Mouse (Mus musculus): ENCODE measurements around the gene Fam71a. TPM values are rescaled to one million over a fixed set of nuclear protein-coding genes. Genes with fewer than 3 reads are reported as not detected.
A peak's percentile ranks its signal among the peaks of the same experiment; 100 is the strongest.

The Fam71a gene
- total and polyA plus RNA-seq, 3 experiments, result not detected

DNA sequence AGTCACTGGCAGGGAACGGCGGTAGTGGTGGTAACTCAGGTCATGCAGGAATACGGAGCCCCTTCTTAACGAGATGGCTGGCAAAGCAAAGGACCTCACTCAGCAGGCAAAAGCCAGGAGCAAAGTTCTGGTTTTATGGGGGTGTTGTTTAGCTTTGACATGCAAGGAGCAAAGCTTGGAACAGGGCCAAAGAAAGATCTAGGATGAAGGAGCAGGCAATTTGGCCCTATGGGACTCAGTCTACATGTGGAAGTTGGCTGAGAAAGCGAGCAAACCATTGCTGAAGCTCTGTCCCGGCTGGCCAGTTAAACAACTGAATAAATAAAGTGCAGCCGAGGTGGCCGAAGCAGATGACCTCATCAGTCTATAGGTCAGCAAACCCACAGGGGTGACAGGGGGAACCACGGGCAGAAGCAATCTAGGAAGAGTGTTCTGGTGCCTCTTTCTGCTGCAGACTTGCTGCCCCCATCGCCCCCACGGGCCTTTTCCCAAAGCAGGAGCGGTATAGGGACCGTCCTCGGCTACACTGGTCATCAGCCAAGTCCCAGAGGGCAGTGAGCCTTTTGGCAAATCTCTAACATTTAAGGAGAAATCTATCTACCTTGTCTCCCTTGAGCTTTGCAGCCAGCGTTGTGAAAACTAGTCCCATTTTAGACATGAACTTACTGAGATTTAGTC is 14.0 kb upstream of the Fam71a start:
- Histone ChIP-seq H3K4me1 (ENCODE audit: control insufficient read depth, insufficient read depth, low read length) (peaks cover 4% of the 10 kb centered on the region), H3K9ac (ENCODE audit: low read depth, low read length) (no peak overlapping the region), H3K36me3 (ENCODE audit: control insufficient read depth, insufficient read depth, low read length) (no peaks in the 10 kb centered on the region), H3K79me2 (replicated peaks; ENCODE audit: control insufficient read depth, insufficient read depth, low read length) (no peaks in the 10 kb centered on the region), H3K27ac (no peak overlapping the region), H3K4me3 (no peak overlapping the region), H3K27me3 (ENCODE audit: control insufficient read depth, insufficient read depth, low read length) (no peaks in the 10 kb centered on the region)
- TF ChIP-seq POLR2A (IDR thresholded peaks at IDR 0.05; ENCODE audit: insufficient read depth, low read depth, low read length) (no peak), EP300 (IDR thresholded peaks at IDR 0.05; ENCODE audit: insufficient read depth, low read depth, low read length) (no peak), CTCF (IDR thresholded peaks at IDR 0.05) (no peak)
- intact Hi-C loops (cut with DNase I), result no loop called here
- DNase-seq, result peak in 1 of 2 experiments; percentile 25
- 59% methylated on average over 15 of the region's 15 CpGs for WGBS

DNA sequence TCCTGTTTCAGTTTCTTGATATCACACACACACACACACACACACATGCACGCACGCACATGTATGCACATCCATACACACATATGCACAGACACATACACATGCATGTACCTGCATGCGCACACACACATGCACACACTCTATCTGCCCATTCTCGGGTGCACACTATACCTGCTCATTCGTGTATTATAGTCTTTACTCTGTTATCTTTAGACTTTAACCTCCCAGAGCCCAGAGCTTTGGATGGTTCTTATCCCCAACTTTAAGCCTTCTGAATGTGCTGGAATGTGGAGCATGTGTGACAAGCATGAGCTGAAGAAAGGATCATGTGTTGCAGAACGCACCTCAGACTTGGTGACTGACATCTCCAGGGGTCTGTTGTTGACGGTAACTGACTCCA is 12.3 kb upstream of the Fam71a start:
- no peaks in the 10 kb centered on the region for H3K79me2 ChIP-seq (replicated peaks; ENCODE audit: control insufficient read depth, insufficient read depth, low read length)
- no peak overlapping the region for H3K9ac ChIP-seq (ENCODE audit: low read depth, low read length)
- no peak for DNase-seq
- 88% methylated on average over 7 of the region's 7 CpGs for WGBS
- no peaks in the 10 kb centered on the region for H3K27me3 ChIP-seq (ENCODE audit: control insufficient read depth, insufficient read depth, low read length)
- TF ChIP-seq CTCF (IDR thresholded peaks at IDR 0.05) (no peak), EP300 (IDR thresholded peaks at IDR 0.05; ENCODE audit: insufficient read depth, low read depth, low read length) (no peak)
- peaks cover 4% of the 10 kb centered on the region for H3K4me1 ChIP-seq (ENCODE audit: control insufficient read depth, insufficient read depth, low read length)
- no peak overlapping the region for H3K27ac ChIP-seq
- no peak overlapping the region for H3K4me3 ChIP-seq
- intact Hi-C loops (cut with DNase I), result no loop called here
- no peaks in the 10 kb centered on the region for H3K36me3 ChIP-seq (ENCODE audit: control insufficient read depth, insufficient read depth, low read length)

DNA sequence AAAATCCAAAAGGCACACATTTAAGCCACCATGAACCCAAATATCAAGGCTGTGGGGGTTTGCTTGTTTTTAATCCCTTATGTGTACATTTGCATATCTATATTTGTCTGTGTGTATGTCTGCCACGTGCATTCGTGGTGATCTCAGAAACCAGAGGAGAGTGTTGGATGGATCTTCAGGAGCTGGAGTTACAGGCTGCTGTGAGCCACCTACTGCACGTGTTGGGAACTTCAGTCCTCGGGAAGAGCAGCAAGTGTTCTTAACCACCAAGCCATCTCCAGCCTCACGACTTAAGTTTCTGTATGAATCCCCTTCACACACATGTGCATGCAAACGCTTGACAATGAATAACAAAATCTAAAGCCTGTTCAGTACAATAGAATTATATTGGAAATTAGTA is 7.9 kb upstream of the Fam71a start:
- intact Hi-C loops (cut with DNase I), result no loop called here
- Histone ChIP-seq H3K4me1 (ENCODE audit: control insufficient read depth, insufficient read depth, low read length) (no peaks in the 10 kb centered on the region), H3K27me3 (ENCODE audit: control insufficient read depth, insufficient read depth, low read length) (no peaks in the 10 kb centered on the region), H3K36me3 (ENCODE audit: control insufficient read depth, insufficient read depth, low read length) (no peaks in the 10 kb centered on the region), H3K79me2 (replicated peaks; ENCODE audit: control insufficient read depth, insufficient read depth, low read length) (no peaks in the 10 kb centered on the region), H3K4me3 (no peak overlapping the region), H3K9ac (ENCODE audit: low read depth, low read length) (no peak overlapping the region), H3K27ac (no peak overlapping the region)
- WGBS, result 17% methylated on average over 6 of the region's 6 CpGs
- TF ChIP-seq EP300 (IDR thresholded peaks at IDR 0.05; ENCODE audit: insufficient read depth, low read depth, low read length) (no peak), CTCF (IDR thresholded peaks at IDR 0.05) (peak; percentile 70)
- DNase-seq, result no peak

DNA sequence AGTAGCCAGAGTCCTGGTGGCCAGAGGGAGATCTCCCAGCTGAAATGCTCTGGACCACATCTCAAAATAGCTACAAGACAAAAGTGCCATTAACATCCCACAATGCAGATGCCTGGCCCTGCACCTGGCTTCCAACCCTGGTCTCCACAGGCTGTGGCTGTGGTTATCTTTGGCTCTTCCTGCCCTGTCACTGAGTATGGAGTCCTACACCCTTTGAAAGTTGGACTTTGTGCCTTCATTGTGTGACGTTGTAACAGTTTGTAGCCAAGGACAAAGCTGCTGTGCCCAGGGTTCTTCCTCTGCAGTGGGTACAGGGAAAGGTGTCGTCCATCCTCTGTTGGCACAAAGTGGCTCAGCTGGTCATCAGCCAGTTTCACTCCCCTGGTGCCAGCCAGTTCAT is 5.8 kb upstream of the Fam71a start:
- H3K27me3 ChIP-seq (ENCODE audit: control insufficient read depth, insufficient read depth, low read length), result no peaks in the 10 kb centered on the region
- no peaks in the 10 kb centered on the region for H3K36me3 ChIP-seq (ENCODE audit: control insufficient read depth, insufficient read depth, low read length)
- DNase-seq, result no peak
- H3K4me1 ChIP-seq (ENCODE audit: control insufficient read depth, insufficient read depth, low read length), result no peaks in the 10 kb centered on the region
- TF ChIP-seq EP300 (IDR thresholded peaks at IDR 0.05; ENCODE audit: insufficient read depth, low read depth, low read length), result no peak
- TF ChIP-seq POLR2A (IDR thresholded peaks at IDR 0.05; ENCODE audit: insufficient read depth, low read depth, low read length), result no peak
- no peak for TF ChIP-seq CTCF (IDR thresholded peaks at IDR 0.05)
- intact Hi-C loops (cut with DNase I), result no loop called here
- H3K9ac ChIP-seq (ENCODE audit: low read depth, low read length), result no peak overlapping the region
- no peaks in the 10 kb centered on the region for H3K79me2 ChIP-seq (replicated peaks; ENCODE audit: control insufficient read depth, insufficient read depth, low read length)
- 83% methylated on average over 2 of the region's 2 CpGs for WGBS
- no peak overlapping the region for H3K4me3 ChIP-seq
- H3K27ac ChIP-seq, result no peak overlapping the region

DNA sequence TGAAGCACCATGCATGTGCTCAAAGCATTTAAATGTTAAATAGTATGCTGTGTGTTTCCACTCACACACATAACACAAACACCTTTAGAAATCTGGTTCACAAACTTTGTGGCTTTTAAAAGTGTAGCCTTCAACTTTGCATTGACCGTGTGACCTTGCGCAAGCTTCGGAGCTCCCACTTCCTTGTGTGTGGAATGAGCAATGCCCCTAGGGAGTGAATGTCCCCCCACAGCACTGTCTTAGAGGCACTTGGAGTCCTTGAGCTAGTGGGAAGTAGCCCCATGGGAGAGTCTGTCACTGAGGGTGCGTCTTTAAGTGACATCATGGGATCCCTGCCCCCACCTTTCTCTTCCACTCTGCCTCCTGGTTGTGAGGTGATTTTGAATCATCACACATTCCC is 1.6 kb upstream of the Fam71a start:
- H3K27ac ChIP-seq, result no peak overlapping the region
- H3K79me2 ChIP-seq (replicated peaks; ENCODE audit: control insufficient read depth, insufficient read depth, low read length), result no peaks in the 10 kb centered on the region
- TF ChIP-seq POLR2A (IDR thresholded peaks at IDR 0.05; ENCODE audit: insufficient read depth, low read depth, low read length) (no peak), EP300 (IDR thresholded peaks at IDR 0.05; ENCODE audit: insufficient read depth, low read depth, low read length) (no peak), CTCF (IDR thresholded peaks at IDR 0.05) (no peak)
- no peaks in the 10 kb centered on the region for H3K27me3 ChIP-seq (ENCODE audit: control insufficient read depth, insufficient read depth, low read length)
- intact Hi-C loops (cut with DNase I), result no loop called here
- 60% methylated on average over 4 of the region's 4 CpGs for WGBS
- no peak for DNase-seq
- no peaks in the 10 kb centered on the region for H3K36me3 ChIP-seq (ENCODE audit: control insufficient read depth, insufficient read depth, low read length)
- H3K4me1 ChIP-seq (ENCODE audit: control insufficient read depth, insufficient read depth, low read length), result no peaks in the 10 kb centered on the region
- no peak overlapping the region for H3K9ac ChIP-seq (ENCODE audit: low read depth, low read length)
- H3K4me3 ChIP-seq, result no peak overlapping the region

DNA sequence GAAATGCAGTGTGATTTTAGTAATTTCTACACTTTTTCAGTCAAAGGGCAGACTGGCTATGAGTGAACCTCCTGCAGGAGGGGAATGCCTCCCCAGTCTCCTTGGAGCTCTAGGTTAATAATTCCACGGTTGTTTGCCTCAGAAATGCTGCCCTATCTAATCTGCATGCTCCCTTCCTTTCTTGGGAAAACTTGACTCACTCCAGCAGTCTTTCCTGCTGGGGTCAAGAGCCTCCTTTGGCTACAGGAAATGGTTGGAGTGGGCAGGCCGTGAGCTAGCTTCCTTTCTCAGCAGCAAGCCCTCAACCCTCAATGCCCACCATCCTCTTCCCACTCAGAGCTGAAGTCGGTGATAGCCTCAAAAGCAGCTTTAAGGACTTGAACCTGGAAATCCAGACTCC is 10.3 kb downstream of the Fam71a start:
- Histone ChIP-seq H3K4me3 (no peak overlapping the region), H3K27ac (no peak overlapping the region), H3K4me1 (ENCODE audit: control insufficient read depth, insufficient read depth, low read length) (no peaks in the 10 kb centered on the region; the same call in 1 of the 2 replicates), H3K9ac (ENCODE audit: low read depth, low read length) (no peak overlapping the region), H3K79me2 (replicated peaks; ENCODE audit: control insufficient read depth, insufficient read depth, low read length) (no peaks in the 10 kb centered on the region), H3K27me3 (ENCODE audit: control insufficient read depth, insufficient read depth, low read length) (no peaks in the 10 kb centered on the region), H3K36me3 (ENCODE audit: control insufficient read depth, insufficient read depth, low read length) (no peaks in the 10 kb centered on the region)
- 23% methylated on average over 3 of the region's 3 CpGs for WGBS
- no peak for DNase-seq
- intact Hi-C loops (cut with DNase I), result no loop called here
- TF ChIP-seq POLR2A (IDR thresholded peaks at IDR 0.05; ENCODE audit: insufficient read depth, low read depth, low read length), result no peak
- TF ChIP-seq CTCF (IDR thresholded peaks at IDR 0.05), result no peak
- no peak for TF ChIP-seq EP300 (IDR thresholded peaks at IDR 0.05; ENCODE audit: insufficient read depth, low read depth, low read length)

Data from heart, adult 2 months (tissue).